Mouse (Mus musculus) adrenal gland, adult 2 months (tissue): ENCODE data around the gene Crb1. TPM values are rescaled to one million over a fixed set of nuclear protein-coding genes. Genes with fewer than 3 reads are reported as not detected.

Experiments
- DNase-seq: peaks from one replicate; pipeline ENCODE4 v3.0.0; 2021
- polyA plus RNA-seq: library from polyadenylated mRNA; depleted of rRNA; stranded (reverse); fragments of >200 nt; gene quantifications from 2 replicates; pipeline ENCODE4 v1.2.3, GENCODE M21; 2012; rRNA removed
- total RNA-seq, 2 experiments: library from RNA; stranded (reverse); gene quantifications; 2 replicates each; pipeline ENCODE4 v1.2.3; 2021

The Crb1 gene
- total and polyA plus RNA-seq, 3 experiments, result not detected

DNA sequence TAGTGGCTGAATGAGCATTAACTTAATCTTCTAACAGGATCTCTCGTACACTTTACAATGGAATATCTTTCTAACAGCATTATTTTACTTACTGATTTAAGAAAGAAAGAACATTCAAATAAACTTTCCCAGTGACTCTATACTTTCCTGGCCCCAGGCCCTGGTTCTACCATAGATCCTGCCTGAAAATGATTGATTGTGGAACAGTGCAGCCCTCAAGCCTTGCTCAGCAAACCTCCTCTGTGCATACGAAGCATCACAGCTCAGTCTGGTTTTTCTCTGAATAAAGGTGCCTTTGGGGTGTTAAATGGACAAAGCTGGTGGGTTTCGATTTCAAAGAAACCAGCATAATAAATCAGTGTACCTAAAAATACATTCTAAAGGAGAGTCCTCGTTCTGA is 153.1 kb downstream of the Crb1 start:
- DNase-seq, result no peak

DNA sequence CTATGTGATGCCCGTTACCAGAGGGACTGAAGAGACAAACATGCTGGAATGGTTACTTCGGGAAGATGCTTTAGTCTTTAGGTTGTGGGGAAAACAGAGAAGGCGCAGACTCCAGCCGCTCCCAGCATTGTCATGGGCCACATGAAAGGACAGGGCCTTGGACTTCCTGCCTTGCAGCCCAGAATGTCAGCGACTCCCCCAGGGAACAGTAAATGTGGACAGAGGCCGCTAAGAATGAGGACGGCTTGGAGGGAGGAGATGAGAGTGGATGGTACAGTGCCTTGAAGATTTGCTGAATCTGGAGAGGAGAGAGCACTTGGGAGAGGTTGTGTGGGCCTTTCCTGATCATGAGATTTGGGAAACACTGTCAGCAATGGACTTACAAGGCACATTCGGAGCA is 161.6 kb downstream of the Crb1 start:
- DNase-seq, result no peak

DNA sequence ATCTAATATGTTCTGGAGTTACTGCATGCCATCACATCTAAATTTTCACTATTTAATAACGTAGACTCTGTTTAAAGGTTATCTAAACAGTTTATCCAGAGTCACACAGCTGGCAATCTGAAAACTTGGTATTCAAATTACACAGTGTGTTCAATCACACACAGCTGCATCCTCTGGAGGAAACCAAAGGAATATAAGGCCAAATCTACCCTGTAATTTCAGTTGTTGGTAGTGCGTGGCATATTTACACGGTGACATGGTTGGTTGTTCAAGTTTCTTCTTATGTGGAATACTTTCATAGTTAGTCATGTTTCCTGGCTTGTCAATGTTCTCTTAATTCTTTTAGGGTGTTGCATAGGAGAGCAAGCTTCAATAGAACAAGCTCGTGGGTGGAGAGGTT is 166.4 kb downstream of the Crb1 start:
- DNase-seq, result no peak

DNA sequence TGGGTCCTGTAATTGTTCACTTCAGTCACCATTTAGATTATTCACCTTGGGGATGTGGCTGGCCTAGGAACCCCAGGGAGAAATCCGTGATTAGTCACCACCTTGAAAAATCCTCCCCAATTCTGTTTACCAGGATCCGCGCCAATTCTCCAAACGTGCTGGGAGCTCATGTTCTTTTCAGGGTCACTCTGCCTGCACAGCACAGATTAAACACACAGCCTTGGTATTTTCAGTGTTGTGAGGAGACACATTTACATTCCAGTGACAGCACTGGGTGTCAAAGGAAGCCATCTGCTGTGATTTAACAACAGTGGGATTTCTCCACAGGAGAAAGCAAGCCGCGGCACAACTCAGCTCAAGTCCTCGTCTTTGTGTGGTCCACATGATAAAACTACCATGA is 167.1 kb downstream of the Crb1 start:
- peak; percentile 81 for DNase-seq

DNA sequence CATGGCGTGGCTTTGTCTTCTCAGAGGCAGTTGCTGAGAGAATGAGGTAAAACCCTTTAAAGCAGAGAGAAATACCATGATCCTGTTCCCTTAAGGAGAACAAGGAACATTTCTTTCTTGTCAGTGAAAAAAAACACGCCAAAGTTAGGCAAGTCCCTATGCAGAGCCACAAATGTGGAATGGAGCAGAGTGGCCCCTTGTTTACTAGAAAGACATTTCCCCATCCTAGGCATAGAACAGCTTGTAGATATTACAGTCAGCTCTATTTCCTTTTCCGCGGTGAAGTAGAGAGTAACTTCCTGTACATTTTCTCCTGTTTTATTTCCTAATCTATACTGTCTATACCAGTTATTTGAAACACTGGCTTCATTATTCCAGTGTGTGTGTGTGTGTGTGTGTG is 170.6 kb downstream of the Crb1 start:
- DNase-seq, result no peak

DNA sequence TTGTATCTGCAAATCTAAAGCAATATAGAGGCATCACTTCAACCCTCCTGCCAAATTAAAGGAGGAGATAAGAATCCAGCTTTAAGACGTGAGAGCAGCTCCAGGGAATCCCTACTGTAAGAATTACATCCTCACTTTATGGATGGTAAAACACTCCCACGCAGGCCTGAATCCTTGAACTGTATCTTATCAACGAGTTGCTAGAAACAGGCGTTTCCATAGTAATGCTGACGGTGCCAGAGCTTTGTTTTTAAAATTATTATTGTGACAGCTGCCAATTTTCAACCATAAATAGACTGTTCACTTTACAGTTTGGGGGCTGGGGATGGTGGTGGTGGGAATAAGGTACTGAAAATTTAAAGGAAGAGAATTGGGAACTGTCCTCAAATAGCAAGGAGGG is 173.9 kb downstream of the Crb1 start:
- peak; percentile 7 for DNase-seq

DNA sequence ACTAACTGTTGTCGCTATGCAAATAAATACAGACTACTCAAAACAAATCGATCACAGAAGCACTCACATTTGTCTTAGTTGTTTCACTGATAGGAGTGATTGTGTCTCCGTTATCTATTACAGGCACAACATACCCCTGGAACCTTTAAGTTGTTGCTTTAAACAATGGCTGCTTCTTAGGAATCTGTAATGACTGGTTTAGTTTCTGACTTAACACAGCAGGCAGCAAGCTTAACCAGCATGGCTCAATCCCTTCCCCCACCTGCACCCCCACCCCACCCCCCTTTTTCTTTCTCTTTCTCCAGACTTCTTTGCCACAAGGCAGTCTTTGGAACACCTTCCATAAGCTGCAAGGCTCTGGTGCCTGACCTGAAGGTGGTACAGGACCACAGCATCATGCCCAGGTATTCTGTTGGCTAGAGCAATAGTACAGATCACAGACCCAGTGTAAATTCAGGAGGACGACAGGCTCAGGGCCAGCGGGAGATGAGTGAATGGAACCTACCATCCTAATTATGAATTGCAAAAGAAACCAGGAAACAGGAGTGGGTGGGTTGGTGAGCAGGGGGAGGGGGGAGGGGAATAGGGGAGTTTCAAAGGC is 182.4 kb downstream of the Crb1 start:
- DNase-seq, result no peak

DNA sequence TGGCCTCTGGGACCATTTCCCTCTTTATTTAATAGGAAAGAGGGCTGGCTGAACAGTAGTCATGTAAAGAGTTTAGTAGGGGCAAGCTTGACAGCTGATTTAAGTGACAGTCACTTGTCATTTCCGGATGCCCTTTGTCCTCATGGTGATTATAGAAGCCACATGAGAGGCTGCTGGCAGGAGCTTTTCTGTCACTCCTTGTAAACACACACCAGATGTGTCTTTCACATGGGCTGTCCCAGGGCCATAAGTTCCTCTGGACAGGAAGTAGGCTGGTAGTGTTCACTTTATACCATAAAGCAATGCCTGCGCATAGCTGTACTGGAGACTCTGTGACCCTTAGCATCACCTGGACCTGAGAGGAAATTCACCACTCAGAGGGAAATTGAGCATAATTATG is 182.9 kb downstream of the Crb1 start:
- DNase-seq, result no peak

DNA sequence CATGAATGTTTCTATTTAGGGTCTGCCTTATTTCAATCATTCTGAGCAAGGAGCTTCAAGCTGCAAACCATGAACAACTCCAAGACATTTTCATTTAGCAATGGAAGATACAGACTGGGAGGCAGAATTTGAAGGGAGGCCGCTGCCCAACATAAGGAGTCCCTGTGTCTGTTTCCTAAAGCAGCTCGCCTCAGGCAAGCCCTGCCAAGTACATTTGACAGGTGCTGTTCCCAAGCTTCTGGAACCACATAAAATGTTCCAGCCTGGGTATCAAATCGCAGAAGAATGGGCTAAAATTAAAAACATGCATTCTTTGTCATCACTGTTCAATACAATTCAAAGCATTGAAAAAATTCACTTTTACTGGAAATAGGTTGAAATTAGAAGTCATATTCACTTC is 184.3 kb downstream of the Crb1 start:
- no peak for DNase-seq

DNA sequence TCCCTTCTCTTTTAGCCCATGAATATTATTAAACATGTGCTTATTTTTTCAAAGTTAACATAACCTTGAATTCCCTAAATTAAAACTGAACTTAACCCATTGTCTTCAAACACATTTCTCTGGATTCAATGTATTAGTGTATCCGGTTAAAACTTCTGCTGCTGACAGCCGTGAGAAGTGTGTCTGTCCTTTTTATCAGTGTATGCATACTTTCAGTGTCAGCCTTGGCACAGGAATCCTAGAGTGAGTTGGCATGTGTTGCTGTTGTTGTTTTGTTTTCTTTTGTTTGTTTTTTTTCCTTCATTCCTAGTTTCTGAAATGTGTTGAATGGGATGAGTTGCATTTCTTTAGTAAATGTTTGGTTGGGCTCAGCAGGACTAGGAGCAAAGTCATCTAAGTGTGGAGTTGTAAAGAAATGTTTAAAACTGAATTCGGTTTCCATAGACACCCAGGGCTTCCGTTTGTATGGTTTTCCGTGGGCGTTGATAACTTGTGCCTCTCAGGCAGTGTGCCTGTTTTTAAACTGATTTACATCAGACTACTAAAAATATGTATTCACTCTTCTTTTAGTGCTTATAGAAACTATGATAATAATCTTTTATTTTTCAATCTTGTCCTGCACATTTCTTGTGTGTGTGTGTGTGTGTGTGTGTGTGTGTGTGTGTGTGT is 196.3 kb downstream of the Crb1 start:
- no peak for DNase-seq

DNA sequence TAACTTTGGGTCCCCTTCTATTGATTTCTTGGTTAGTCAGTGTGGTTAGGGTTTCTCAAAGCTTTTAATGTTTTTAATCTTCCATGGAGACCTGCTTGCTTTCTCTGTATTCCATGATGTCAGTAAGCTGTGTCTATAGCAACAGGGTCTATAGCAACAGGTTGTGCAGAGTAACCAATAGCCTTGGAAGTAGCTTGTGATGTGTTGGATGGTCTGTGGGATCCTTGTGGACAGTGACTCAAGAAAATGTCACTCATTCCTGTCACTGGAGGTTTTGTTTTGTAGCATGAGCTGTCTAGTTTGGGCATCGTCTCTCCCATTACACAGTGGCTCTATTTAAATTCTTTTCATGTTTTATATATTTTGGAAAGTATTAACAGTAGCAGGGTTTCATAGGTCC is 197.2 kb downstream of the Crb1 start:
- DNase-seq, result no peak

DNA sequence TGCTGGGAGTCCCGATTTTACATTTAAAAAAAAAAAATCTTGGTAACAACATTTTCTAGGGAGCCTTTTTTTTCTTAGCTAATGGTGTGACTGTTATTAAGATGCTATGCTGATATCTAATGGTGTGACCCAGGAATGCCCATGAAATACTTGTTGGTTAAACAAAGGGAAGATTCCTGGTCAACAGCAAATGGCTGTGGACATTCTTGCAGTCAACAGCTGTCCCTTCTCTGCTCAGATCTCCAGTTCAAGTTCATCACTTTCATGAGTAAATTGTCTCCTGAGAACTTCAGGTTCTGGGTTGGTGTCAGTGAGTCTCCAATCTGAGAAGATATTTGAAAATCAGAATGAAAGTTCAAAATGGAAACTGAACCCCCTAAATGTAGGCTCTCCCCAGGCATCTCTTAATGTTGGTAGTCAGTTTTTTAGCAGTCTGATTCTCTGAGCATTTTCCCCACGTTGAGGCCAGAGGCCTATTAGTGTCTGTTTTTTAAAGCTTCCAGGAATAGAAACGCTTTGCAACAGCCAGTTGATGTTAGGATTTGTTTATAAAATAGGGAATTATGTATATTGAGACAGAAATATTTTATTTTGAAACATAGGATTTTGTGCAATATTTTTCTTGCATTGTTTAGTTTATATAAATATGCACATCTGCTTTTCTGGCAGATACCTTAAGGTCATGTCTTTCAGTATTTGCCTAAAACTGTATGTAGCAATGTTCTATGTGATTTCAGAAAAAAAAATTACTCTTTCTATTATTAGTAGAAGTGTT is 202.7 kb downstream of the Crb1 start:
- DNase-seq, result no peak

DNA sequence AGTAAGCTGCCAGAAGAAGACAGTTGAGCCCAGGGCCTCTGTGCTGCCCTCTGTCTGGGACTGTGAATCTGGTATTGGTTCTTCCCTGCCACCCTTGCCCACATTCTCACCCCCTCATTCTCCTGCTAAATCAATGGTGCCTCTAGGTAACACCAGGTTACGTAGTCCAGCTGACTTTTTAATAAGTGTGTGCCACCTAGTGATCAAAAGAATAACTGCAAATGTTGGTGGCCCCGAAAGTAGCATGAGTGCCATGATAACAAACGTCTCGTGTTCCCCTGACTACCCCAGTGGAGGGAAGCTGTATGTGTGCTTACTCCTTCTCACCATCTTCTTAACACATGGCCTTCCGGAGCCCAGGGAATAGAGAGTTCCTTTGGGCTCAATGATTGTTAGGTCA is 214.1 kb downstream of the Crb1 start:
- DNase-seq, result peak; percentile 12

DNA sequence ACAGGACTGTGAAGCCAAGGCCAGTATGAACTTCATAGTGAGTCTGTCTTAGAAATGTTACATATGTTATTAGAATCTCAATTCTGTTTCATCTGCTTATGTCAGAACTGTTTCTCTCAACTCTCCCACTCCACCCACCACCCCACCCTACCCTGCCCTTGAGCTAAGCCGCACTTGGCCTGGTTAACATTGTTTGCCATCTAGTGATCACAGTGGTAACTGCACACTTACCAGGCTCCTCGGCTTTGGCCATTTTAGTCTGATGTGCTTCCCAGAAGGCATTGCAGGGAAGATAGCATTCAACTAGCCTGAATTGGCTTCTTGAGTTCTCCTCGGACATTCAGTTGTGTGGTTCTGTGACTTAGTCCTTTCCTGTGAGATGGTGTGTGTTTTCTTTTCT is 215.3 kb downstream of the Crb1 start:
- DNase-seq, result no peak

DNA sequence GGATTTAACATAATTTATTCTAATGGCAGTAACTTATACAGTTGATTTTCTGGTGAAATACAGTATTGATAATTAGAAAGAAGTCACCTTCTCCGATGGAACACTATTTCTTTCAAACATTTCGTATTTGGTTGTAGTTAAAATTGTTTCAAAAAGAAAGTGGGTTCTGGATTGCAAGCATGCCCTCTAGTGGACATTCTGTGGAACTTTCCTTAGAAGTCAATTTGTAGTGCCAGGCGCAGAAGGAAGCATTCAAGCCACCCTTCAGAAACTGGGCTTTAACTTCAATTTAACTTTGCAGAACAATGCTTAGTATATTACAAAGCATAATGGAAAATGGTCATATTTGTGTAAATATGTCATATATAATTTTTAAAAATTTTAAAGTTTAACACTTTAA is 220.5 kb downstream of the Crb1 start:
- no peak for DNase-seq

DNA sequence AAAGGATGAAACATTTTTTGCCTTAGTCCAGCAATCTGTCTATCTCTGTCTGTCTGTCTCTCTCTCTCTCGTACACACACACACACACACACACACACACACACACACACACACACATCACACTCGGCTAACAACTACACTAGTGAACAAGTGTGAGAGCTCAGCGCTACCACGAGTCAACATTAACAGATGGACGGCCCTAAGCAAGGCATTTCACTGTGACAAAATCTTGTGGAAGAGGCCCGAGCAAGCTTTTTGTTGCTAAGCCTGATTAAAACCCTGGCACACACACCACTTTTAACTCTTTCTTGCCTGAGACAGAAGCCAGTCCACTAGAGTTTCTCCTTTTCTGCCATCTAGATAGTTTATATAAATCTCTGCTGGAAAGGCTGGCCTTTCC is 223.4 kb downstream of the Crb1 start:
- DNase-seq, result no peak

DNA sequence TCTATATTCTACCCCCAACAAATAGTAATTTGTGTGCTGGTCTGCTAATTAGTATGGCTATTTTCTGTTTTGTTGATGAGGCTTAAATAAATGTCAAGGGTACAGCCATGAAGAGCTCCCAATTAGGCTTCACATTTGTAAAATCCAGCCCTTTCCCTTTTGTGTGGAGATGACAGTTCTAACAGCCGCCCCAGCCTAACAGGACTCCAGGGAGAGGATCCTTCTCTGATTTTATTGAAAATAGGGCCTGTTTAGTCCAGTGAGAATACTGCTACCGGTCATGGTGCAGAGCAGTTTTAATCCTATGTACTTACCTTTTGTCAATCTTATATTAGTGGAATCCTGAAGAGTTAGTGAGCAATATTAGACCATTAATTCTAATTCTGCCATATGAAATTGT is 223.9 kb downstream of the Crb1 start:
- no peak for DNase-seq

Other genes starting within 250 kb of the Crb1 start
- gene Zbtb41, start 45.2 kb upstream of the Crb1 start, total RNA-seq, result 10 to 100 TPM; 31.8 to 43.9 TPM
- gene Zbtb41, start 45.2 kb upstream of the Crb1 start, polyA plus RNA-seq, result 0.89 and 1.5 TPM in 2 replicates
- 1 to 10 TPM in 1 of 2 experiments, under 1 TPM in 1; 0.83 to 1.8 TPM for gene Aspm, start 77.7 kb upstream of the Crb1 start, total RNA-seq
- 0.10 and 0.15 TPM in 2 replicates for gene Aspm, start 77.7 kb upstream of the Crb1 start, polyA plus RNA-seq
- under 1 TPM in 1 of 2 experiments, not detected in 1; 0.37 TPM for gene F13b, start 124.6 kb upstream of the Crb1 start, total RNA-seq
- gene F13b, start 124.6 kb upstream of the Crb1 start, polyA plus RNA-seq, result 0.03 TPM in 1 of 2 replicates, not detected in the other
- gene Cfhr1, start 183.2 kb upstream of the Crb1 start, total RNA-seq, result under 1 TPM in 1 of 2 experiments, not detected in 1; 0.37 TPM
- gene Cfhr1, start 183.2 kb upstream of the Crb1 start, polyA plus RNA-seq, result not detected in 2 replicates